Mouse (Mus musculus) NIH3T3 (cell line): ENCODE measurements around the gene Rcor2.

Source experiments
- DNase-seq: peaks from one replicate; pipeline ENCODE4 v3.0.0-alpha.2; 2012; ENCODE audit warnings: low read depth

The Rcor2 gene

GRCm38 (mm10) chr19:7294098-7294876, 27.2 kb downstream of the Rcor2 start:
- DNase-seq, result no peak

- peak; percentile 52 for DNase-seq
Observed at GRCm38 (mm10) chr19:7295071-7295658, 28.0 kb downstream of the Rcor2 start.

GRCm38 (mm10) chr19:7295959-7296358, 28.8 kb downstream of the Rcor2 start:
- DNase-seq, result no peak

- peak; percentile 29 for DNase-seq
Observed at GRCm38 (mm10) chr19:7299052-7299451, 31.9 kb downstream of the Rcor2 start.

- no peak for DNase-seq
Observed at GRCm38 (mm10) chr19:7300078-7300477, 33.0 kb downstream of the Rcor2 start.

- peak; percentile 95 for DNase-seq
Observed at GRCm38 (mm10) chr19:7301647-7302492, 34.7 kb downstream of the Rcor2 start.

- peak; percentile 72 for DNase-seq
Observed at GRCm38 (mm10) chr19:7302493-7302797, 35.3 kb downstream of the Rcor2 start.

GRCm38 (mm10) chr19:7303796-7304195, 36.7 kb downstream of the Rcor2 start:
- DNase-seq, result no peak

GRCm38 (mm10) chr19:7304801-7305200, 37.7 kb downstream of the Rcor2 start:
- peak; percentile 82 for DNase-seq

GRCm38 (mm10) chr19:7305380-7306310, 38.5 kb downstream of the Rcor2 start:
- DNase-seq, result no peak

- no peak for DNase-seq
Observed at GRCm38 (mm10) chr19:7306968-7307367, 39.8 kb downstream of the Rcor2 start.

- DNase-seq, result no peak
Observed at GRCm38 (mm10) chr19:7307995-7308770, 41.1 kb downstream of the Rcor2 start.

GRCm38 (mm10) chr19:7309738-7310330, 42.7 kb downstream of the Rcor2 start:
- DNase-seq, result no peak

GRCm38 (mm10) chr19:7310704-7311103, 43.6 kb downstream of the Rcor2 start:
- DNase-seq, result peak; percentile 74

GRCm38 (mm10) chr19:7311306-7311705, 44.2 kb downstream of the Rcor2 start:
- no peak for DNase-seq

- DNase-seq, result no peak
Observed at GRCm38 (mm10) chr19:7313660-7314059, 46.5 kb downstream of the Rcor2 start.

- no peak for DNase-seq
Observed at GRCm38 (mm10) chr19:7314976-7315586, 48.0 kb downstream of the Rcor2 start.

GRCm38 (mm10) chr19:7315587-7315984, 48.5 kb downstream of the Rcor2 start:
- no peak for DNase-seq

- DNase-seq, result no peak
Observed at GRCm38 (mm10) chr19:7316822-7317221, 49.7 kb downstream of the Rcor2 start.

GRCm38 (mm10) chr19:7317716-7318115, 50.6 kb downstream of the Rcor2 start:
- no peak for DNase-seq
